Mouse (Mus musculus): ENCODE results near the gene Agbl4.
A peak's percentile ranks its signal among the peaks of the same experiment; 100 is the strongest.

The Agbl4 gene

DNA sequence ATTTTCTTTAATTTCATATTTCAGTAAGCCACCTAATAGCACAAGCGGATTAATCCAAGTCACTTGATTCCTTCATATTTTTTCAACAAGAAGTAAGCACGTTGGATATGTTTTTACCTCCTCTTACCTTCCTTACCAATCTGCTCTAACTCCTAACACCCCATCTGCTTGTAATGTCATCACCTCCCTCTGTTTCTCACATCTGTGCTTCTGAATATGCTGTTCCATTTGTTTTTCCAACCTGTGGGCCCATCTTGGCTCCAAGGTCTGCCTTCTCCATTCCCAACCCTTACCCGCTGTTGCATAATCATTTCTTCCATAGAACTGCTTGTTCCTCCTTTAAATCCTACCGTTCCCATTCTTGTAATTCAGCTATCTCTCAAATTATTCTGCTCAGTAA, 884.4 kb downstream of the Agbl4 start:
- DNase-seq (ENCODE audit: low spot score) = no peak

DNA sequence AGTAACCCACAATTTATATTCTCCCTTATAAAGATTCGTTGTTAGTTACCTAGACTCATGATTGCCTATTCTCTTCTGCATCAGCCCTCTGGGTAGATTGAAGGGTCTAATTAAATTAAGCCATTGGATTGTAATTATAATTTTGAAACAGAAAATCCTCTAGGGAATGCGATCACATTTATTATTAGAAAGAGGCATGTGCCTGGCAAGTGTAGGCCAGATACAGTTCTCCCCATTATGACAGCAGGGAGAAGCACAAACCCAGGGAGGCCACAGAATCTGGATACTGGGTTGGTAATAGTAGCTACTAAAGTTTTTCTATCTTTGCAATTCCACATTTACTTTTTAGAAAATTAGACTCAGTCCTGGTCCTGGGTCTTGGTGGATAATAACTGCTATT, 887.2 kb downstream of the Agbl4 start:
- DNase-seq (ENCODE audit: low spot score) = no peak

- DNase-seq (ENCODE audit: low spot score) = peak; percentile 7
Measured at GRCm38 (mm10) chr4:111294528-111295241, 897.2 kb downstream of the Agbl4 start.

GRCm38 (mm10) chr4:111306518-111306917, 909.1 kb downstream of the Agbl4 start:
- no peak for DNase-seq (ENCODE audit: low spot score)

GRCm38 (mm10) chr4:111307166-111307565, 909.7 kb downstream of the Agbl4 start:
- no peak for DNase-seq (ENCODE audit: low spot score)

GRCm38 (mm10) chr4:111307633-111308032, 910.2 kb downstream of the Agbl4 start:
- DNase-seq (ENCODE audit: low spot score) = no peak

- DNase-seq (ENCODE audit: low spot score) = peak; percentile 41
Measured at GRCm38 (mm10) chr4:111308572-111309288, 911.3 kb downstream of the Agbl4 start.

GRCm38 (mm10) chr4:111327094-111327493, 929.6 kb downstream of the Agbl4 start:
- no peak for DNase-seq (ENCODE audit: low spot score)

DNA sequence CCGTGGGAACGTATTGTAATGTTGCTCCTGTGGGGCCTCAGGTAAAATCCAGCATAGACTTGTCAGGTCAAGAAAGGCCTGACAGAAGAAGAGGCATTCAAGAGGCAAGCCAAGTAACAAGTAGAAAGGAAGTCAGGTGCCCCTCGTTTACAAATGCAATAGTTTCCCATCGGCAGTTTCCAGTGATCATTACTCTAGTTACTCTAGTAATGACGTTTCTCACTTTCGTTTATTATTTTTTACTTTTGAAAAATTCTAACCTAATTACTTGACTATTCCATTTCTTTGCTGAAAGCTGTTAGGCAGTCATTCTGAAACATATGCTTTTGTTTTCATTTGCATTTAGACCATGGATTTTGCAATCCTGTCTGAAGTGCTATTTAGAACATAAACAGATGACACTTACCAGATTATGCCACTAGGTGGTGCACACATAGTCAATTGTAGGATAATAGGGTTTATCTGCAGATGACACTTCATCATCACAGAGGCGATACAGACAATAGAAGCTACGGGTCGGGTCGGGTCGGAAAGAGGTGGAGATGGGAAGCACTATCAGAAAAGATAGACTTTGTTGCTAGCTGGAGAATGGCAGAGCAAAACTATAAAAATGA, 930.4 kb downstream of the Agbl4 start:
- DNase-seq (ENCODE audit: low spot score) = peak; percentile 73

DNA sequence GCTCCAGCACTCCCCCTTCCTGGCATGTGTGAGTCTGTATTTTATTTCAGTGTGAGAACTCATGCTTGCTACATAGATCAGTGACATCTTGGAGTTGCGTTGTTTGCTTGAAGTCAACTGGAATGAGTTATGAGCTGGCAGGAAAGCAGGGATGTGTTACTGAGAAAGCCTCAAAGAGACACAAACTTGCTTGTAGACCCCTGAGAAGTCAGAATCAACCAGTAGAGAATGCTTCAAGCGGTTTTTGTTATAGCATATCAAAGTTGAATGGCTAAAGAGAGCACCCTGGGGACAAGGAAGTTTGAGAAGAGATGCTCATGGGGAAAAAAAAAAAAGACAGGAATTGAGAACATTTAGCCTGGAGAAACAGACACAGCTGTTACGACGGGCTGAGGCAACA, 932.0 kb downstream of the Agbl4 start:
- no peak for DNase-seq (ENCODE audit: low spot score)

DNA sequence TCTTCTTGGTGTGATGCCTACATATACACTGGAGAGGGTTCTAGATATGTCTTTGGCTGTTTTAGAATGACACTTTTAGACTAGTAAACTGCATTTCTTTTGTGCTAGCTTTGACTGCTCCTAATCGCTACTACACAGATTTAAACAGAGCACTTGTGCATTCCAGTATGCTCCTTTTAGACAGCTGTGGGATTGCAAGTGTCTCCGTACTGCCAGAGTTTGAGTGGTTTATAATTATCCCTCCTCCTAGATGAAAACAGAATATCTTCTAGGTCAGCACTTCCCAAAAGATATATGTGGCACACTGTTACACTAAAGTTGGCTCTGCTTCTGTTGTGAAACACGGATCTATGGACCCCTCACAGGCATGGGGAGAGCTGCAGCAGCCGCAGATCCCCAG, 935.4 kb downstream of the Agbl4 start:
- DNase-seq (ENCODE audit: low spot score) = no peak

DNA sequence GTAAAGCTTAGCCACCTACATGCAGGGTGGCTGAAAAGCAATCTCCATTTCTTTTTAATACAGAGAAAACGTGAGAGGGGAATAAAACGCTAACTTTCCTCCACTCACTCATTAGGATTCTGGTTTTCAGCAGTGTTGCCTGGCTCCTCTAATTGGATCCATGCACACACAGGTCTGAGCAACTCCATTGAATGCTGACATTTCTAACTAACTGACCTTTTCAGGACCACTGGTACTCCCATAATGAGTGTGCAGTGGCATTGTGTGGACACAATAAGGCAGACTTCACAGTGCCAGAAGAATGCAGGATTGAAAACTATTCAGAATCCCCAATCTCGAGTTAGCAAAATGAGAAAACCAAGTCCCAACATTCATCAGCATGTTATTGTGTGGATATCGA, 952.5 kb downstream of the Agbl4 start:
- DNase-seq (ENCODE audit: low spot score) = peak; percentile 53

DNA sequence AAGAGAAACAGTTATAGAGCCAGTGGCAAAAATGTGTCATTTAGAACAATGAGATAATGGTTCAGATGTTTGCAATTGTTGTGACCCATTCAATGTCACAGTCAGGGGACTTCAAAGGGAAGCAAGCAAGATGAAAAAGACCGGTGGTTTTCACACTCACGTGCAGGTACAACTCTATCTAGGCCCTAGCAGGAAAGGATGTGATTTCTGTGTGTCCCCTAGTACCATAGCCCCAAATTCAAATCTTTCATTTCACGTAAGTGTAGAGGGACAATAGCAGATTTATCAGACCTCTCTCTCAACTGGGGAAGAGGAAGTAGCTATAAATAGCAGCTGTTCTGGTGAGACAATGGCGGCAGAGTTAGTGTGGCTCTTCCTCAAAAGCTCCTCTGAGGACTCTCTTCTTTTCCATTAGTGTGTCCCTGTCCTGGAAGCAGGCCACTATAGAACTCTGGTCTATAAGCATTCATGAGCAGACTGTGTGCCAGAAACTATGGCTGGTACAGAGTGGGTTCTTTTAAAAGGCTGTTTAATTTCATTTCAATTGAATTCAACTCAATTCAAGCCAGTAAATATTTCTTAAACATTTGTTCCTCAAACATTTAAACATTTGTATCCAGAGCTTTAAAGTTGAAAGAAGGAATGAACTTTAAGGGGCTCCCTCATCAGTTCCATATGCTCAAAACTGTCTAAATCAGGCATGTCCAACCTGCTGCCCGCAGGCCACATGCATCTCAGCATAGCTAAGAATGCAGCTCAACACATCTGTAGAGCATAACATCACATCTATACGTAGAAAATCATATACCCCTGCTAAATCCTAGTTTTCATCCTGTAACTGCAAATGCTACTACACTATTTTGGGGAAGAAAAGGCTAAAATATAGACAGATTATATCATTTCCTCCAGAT, 953.4 kb downstream of the Agbl4 start:
- DNase-seq (ENCODE audit: low spot score) = peak; percentile 19

DNA sequence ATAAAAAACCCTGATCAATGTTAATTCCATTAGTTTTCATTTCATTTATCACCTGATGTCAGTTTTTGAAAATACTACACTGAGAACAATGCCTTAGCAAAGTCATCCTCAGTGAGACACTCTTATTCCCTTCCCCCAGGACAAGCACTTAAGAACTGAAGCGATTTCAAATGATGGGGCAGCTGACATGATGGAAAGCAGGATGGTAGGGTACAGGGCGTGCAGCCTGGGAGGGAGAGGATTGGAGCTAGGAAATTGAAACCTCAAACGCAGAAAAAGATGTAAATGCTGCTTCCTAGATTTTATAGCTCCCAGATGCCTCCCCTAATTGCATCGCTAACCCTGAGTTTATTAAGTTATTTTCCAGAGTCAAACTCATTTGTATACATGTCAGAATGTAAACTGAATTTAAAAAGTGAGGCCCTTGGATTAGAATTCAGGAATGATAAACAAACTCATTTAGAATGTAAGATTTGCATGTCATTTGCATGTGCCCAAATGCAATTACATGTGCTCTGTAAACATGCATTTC, 959.2 kb downstream of the Agbl4 start:
- peak; percentile 16 for DNase-seq (ENCODE audit: low spot score)

GRCm38 (mm10) chr4:111357176-111357575, 959.7 kb downstream of the Agbl4 start:
- peak; percentile 63 for DNase-seq (ENCODE audit: low spot score)

DNA sequence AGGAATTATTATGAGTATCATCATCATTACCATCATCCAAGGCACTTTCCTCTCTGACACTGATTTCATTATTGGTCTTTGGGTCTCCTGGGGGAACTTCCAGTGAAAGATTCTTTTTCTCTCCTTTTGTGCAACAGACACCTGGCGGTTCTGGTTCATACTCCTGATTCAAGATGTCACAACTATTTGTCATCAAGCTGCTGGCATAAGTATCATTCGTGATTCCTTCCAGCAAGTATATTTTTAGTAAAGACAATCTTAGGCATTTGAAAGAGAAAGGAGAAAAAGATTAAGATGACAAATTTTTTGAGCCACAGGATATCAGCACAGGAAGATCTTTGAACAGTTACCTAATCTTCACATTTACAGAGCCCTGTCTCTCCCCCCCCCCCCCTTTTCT, 966.7 kb downstream of the Agbl4 start:
- no peak for DNase-seq (ENCODE audit: low spot score)

DNA sequence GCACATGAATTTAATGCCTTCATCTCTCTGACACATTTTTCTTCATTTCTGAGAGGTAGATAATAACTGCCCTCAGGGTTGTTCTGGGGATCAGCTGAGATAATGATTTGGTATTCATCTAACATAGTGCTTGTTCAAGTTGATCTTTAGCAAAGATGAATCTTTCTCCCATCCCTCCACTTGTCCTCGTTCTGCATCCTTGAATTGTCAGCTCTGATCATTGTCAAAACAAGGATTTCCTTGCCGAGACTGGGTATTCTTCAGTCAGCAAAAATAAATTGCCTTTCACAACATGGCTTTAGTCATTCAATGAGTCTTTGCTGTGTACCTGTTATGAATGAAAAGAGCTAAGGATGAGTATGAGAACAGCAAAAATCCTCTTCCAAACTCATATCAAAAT, 970.3 kb downstream of the Agbl4 start:
- no peak for DNase-seq (ENCODE audit: low spot score)

DNA sequence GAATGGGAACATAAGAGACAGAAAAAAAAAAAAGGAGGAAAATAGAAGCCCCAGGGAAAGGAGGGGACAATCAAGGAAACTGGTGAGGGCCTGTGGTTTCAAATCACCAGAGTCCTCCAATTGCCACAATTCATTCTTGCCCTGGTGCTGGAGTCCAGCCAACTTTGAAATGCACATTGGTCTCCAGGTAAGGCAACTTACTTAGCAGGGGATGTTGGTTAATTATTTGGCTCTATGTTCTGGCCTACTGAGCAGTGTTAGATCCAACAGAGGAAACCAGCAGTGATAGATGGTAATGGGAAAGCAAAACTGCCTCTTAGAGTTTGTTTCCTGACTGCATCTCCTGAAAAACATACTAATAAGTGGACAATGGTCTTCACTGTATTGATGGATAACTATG, 979.7 kb downstream of the Agbl4 start:
- no peak for DNase-seq (ENCODE audit: low spot score)

- no peak for DNase-seq (ENCODE audit: low spot score)
Measured at GRCm38 (mm10) chr4:111378071-111378470, 980.6 kb downstream of the Agbl4 start.

DNA sequence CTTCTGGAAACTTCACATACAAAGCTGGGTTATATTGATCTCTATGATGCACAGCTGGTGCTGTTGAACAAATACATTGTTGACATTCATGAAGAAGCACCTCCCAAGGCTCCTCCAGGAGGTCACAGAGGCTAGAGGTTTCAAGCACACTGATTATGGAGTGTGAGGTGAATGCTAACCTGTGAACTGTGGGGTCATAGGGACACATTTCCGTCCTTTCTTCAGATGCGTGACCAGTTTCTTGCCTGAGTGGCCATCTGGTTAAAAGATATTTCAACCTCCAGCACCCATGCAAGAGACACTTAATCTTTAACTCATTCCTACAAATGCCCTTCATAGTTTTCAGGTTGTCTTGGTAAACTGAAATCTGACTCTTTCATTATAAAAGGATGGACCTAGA, 985.6 kb downstream of the Agbl4 start:
- DNase-seq (ENCODE audit: low spot score) = no peak

DNA sequence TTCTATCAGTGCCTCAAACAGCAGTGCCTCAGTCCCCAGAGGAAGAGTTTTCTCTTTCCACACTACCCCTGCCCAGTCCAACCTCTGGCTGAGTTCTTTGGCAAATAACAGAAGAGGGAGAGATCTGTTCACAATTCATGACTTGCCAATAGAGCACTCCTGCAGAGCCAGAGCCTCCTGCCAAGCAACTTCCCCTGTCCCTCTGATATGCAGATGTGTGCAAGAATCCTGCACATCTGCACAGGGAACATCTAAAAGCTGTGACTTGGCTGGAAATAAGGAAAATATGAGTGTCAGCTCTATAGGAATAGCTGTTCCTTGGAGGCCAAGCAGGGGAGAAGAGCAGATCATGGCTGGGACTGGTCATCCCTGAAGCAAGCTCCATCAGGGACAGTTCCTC, 993.3 kb downstream of the Agbl4 start:
- DNase-seq (ENCODE audit: low spot score) = no peak

- DNase-seq (ENCODE audit: low spot score) = no peak
Measured at GRCm38 (mm10) chr4:111399784-111400183, 1002.3 kb downstream of the Agbl4 start.

Measured in embryo, embryonic 10.5 days (tissue).